Mouse (Mus musculus) midbrain, postnatal 0 days (tissue): Measurements from ENCODE around the gene Tmem159. TPM values are rescaled to one million over a fixed set of nuclear protein-coding genes. Genes with fewer than 3 reads are reported as not detected.

ENCODE experiments used
- ATAC-seq: fragments of 200-750 bp; cut with Nextera tagmentation; 2 replicates; pipeline ENCODE4 v1.8.0; 2017; ENCODE audit warnings: moderate number of reproducible peaks, mild to moderate bottlenecking, moderate TSS enrichment, moderate library complexity; ENCODE audit not compliant: low FRiP score
- DNase-seq: peaks from one replicate; pipeline ENCODE4 v3.0.0-alpha.2; 2015; ENCODE audit warnings: low spot score
- H3K27ac ChIP-seq: fragments of 300-500 bp; sonication (generic); 2 replicates; pipeline ENCODE4 v1.5.1; 2014; ENCODE audit warnings: low read depth, mild to moderate bottlenecking, low read length, mixed read lengths
- H3K27me3 ChIP-seq: fragments of 300-500 bp; sonication (generic); 2 replicates; pipeline ENCODE4 v1.6.1; 2014; ENCODE audit warnings: low read length, control low read depth, mixed read lengths; ENCODE audit not compliant: insufficient read depth
- H3K36me3 ChIP-seq: fragments of 300-500 bp; sonication (generic); 2 replicates; pipeline ENCODE4 v1.6.1; 2014; ENCODE audit warnings: low read length, control low read depth, mixed read lengths; ENCODE audit not compliant: insufficient read depth
- H3K4me1 ChIP-seq: fragments of 300-500 bp; sonication (generic); 2 replicates; pipeline ENCODE4 v1.6.1; 2014; ENCODE audit warnings: mild to moderate bottlenecking, control low read depth, antibody characterized with exemption, low read length, mixed read lengths; ENCODE audit not compliant: insufficient read depth
- H3K4me2 ChIP-seq: fragments of 300-500 bp; sonication (generic); 2 replicates; pipeline ENCODE4 v1.6.1; 2014; ENCODE audit warnings: low read depth, mild to moderate bottlenecking, low read length, mixed read lengths; ENCODE audit not compliant: poor library complexity, severe bottlenecking
- H3K4me3 ChIP-seq: fragments of 300-500 bp; sonication (generic); 2 replicates; pipeline ENCODE4 v1.5.1; 2014; ENCODE audit warnings: low read depth, mild to moderate bottlenecking, low read length, moderate library complexity
- H3K9ac ChIP-seq: fragments of 300-500 bp; sonication (generic); replicated peaks from 2 replicates; pipeline ENCODE4 v1.6.1; 2014; ENCODE audit warnings: mild to moderate bottlenecking, low read length, moderate library complexity, mixed read lengths; ENCODE audit not compliant: poor library complexity, severe bottlenecking
- H3K9me3 ChIP-seq: fragments of 300-500 bp; sonication (generic); 2 replicates; pipeline ENCODE4 v1.6.1; 2016; ENCODE audit warnings: low read length, control low read depth
- CTCF ChIP-seq: IDR thresholded peaks from 2 replicates; pipeline ENCODE4 v1.5.1; 2016; ENCODE audit warnings: antibody characterized with exemption, mild to moderate bottlenecking
- WGBS: fragments of 180-500 bp; shearing (Covaris S2); extraction: QIAGEN DNeasy Blood & Tissue Kit; methylation state at CpG from one replicate; pipeline ENCODE4 v1.1.7; 2014; 5-methylcytosine and 5-hydroxymethylcytosine counted together
- polyA plus RNA-seq: library from polyadenylated mRNA; unstranded; fragments of >200 nt; fragmentation: Nextera tagmentation; extraction: Ambion mirVana; gene quantifications from 2 replicates; pipeline ENCODE4 v1.2.1, GENCODE M21; 2015
- total RNA-seq: library from RNA; depleted of rRNA; stranded (reverse); fragments of >200 nt; gene quantifications from 2 replicates; pipeline ENCODE4 v1.2.3, GENCODE M21; 2014; rRNA removed

Gene Tmem159
- 11.8 and 15.2 TPM in 2 replicates for total RNA-seq
- polyA plus RNA-seq, result 17.5 and 17.6 TPM in 2 replicates

DNA sequence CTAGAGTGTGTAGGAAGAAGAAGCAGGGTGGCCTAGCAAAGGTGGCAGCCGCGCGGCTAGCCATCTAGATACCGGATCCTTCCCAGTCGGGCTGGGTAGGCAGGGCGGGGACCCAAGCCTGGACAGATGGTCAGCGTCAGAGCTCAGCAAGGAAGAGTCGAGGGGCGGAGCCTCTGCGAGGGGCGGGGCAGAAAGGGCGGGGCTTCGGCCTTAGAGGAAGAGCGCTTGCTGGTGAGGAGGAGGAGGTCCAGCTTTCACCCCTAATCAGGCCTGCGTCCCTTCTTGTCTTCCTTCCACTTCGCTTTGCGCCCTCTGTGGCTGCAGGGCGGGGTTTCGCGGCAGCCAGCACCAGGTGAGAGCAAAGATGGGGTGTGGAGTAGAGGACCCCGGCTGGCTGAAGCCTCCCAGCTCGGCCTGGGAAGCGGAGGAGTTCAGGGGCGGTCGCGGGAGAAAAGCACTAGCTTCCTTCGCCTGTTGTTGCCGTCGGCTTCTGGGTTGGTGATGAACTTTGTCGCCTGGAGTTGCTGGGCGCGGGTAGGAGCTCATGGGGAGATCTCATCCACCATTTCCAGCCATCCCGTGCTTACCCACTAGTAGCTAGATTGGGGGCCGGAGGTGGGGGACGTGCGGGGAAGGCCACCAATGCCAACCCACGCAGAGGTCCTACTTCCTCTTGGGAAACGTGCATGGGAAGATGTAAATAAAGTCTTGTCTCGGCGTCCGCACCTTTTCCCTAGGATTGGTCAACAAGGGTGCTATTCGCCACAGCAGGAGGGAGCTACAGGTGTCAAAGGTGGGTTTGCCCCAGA, at the start of gene Tmem159:
Tmem159 (plus strand) TSS at position 190 of the 809 bp plus-strand sequence.
- H3K9ac ChIP-seq, result peak within 1 kb of the TSS; percentile 53
- under 1% methylated on average over 39 of the region's 42 CpGs for WGBS
- peak; percentile 30; the same call in 1 of the 2 replicates for TF ChIP-seq CTCF
- no peaks in the 10 kb centered on the region for H3K27me3 ChIP-seq
- ATAC-seq (peak; percentile 80), DNase-seq (peak; percentile 69)
- H3K27ac ChIP-seq, result no peak within 1 kb of the TSS
- no peaks in the 10 kb centered on the region for H3K4me1 ChIP-seq
- peak within 1 kb of the TSS; percentile 75 for H3K4me2 ChIP-seq
- no peaks in the 10 kb centered on the region for H3K36me3 ChIP-seq
- H3K9me3 ChIP-seq, result no peaks in the 10 kb centered on the region
- H3K4me3 ChIP-seq, result peak within 1 kb of the TSS; percentile 48

DNA sequence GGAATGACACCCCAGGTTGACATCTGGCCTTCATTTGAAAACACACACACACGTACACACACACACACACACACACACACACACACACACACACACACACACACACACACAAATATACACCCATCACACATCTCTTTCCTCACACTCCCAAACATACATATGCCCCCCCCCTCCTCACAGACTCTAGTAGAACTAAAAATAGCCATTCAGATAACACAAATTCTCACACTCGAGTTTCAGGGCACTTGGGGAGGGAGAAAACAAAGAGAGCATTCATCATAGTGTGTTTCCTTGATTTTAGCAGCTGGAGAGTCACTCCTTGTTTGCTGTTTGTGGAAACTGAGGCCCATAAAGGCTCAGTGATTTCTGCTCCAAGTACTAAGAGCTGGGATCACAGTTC, 48.1 kb upstream of the Tmem159 start:
- Histone ChIP-seq H3K4me3 (no peak overlapping the region), H3K9me3 (no peaks in the 10 kb centered on the region), H3K36me3 (no peaks in the 10 kb centered on the region), H3K27me3 (no peaks in the 10 kb centered on the region), H3K9ac (no peak overlapping the region), H3K4me1 (no peaks in the 10 kb centered on the region), H3K4me2 (no peak overlapping the region), H3K27ac (no peak overlapping the region)
- WGBS, result 51% methylated on average over 2 of the region's 2 CpGs
- ATAC-seq (no peak), DNase-seq (no peak)
- TF ChIP-seq CTCF, result no peak

DNA sequence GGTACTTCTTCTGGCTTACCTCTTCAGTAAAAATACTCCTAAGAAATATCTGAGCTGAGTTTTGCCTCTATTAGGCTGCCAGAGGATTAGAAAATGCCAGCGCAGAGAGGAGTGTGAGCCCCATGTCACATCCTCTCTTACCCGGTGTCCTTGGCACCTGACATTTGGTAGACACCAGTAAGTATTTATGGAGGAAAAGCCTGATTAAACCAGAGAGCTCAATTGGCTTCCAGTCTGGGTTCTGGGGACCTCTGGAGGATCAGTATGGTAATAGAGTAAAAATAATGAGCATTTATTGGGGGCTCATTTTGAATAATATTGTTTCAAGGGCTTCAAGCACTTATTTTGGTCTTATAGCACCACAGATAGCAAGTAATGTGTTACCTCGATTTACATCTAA, 46.7 kb upstream of the Tmem159 start:
- no peaks in the 10 kb centered on the region for H3K9me3 ChIP-seq
- H3K4me1 ChIP-seq, result no peaks in the 10 kb centered on the region
- no peak overlapping the region for H3K9ac ChIP-seq
- no peak for ATAC-seq
- H3K27me3 ChIP-seq, result no peaks in the 10 kb centered on the region
- 83% methylated on average over 3 of the region's 3 CpGs for WGBS
- no peaks in the 10 kb centered on the region for H3K36me3 ChIP-seq
- H3K27ac ChIP-seq, result no peak overlapping the region
- peak; percentile 42 for TF ChIP-seq CTCF
- H3K4me2 ChIP-seq, result no peak overlapping the region
- DNase-seq, result no peak
- H3K4me3 ChIP-seq, result no peak overlapping the region

DNA sequence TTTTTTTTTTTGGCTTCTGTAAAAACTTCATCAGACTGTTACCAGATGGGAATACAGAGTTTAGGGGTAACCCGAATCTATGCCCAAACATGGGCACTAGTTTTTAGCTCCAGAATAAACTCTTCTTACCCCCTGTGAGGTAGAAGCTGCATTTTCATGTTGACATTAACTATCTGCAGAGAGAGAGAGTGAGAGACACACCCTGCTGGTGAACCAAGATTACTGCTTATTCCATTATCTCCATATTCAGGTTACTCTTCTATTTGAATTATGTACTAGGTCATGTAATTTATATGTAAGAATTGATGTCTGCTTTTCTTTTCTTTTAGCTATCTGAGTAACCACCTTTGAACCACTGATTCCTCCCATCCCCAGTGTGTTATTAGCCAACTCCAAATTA, 38.1 kb upstream of the Tmem159 start:
- no peak overlapping the region for H3K4me3 ChIP-seq
- DNase-seq (no peak), ATAC-seq (no peak)
- H3K27ac ChIP-seq, result no peak overlapping the region
- H3K27me3 ChIP-seq, result no peaks in the 10 kb centered on the region
- no peak overlapping the region for H3K9ac ChIP-seq
- no peaks in the 10 kb centered on the region for H3K36me3 ChIP-seq
- no peak overlapping the region for H3K4me2 ChIP-seq
- H3K4me1 ChIP-seq, result no peaks in the 10 kb centered on the region
- 86% methylated on average over 1 of the region's 1 CpGs for WGBS
- TF ChIP-seq CTCF, result no peak
- no peaks in the 10 kb centered on the region for H3K9me3 ChIP-seq

DNA sequence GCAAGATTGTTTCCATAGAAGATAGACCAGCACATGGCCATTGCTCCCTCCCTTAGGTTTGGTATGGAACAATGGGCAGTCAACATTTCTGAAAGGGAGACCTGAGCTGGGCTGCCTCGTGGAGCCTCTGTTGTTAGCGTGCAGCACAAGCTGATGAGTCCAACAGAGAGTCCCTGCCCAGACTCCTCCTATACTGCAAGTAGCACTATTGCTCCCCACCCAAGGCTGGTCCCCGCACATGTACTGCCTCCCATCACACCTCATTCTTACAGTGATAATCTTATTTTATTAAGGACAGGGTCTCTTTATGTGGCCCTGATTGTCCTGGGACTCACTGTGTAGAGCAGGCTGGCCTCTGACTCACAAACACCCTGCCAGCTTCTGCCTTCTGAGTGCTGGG, 34.0 kb upstream of the Tmem159 start:
- 86% methylated on average over 3 of the region's 3 CpGs for WGBS
- Histone ChIP-seq H3K36me3 (no peaks in the 10 kb centered on the region), H3K9ac (no peak overlapping the region), H3K4me3 (no peak overlapping the region), H3K27me3 (no peaks in the 10 kb centered on the region), H3K4me2 (no peak overlapping the region), H3K27ac (no peak overlapping the region), H3K4me1 (no peaks in the 10 kb centered on the region), H3K9me3 (no peaks in the 10 kb centered on the region)
- no peak for DNase-seq
- no peak for TF ChIP-seq CTCF
- no peak for ATAC-seq

DNA sequence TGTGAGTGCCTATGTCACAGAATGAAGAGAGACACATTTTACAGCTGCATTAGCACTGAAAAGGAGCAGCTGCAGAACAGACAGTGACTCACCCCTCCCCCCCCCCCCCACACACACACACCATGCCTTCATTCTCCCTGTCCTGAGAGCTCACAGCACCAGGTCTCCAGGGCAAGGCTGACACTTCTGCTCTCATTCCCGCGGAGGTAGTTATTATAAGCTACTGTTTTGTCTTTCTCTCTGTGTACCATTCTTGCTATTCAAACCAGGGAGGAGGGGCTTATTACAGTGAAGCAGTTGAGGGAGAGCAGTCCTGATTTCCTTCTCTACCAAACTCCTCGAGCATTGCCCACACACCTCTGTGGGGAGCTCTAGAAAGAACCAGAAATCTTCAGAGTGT, 33.0 kb upstream of the Tmem159 start:
- H3K9ac ChIP-seq, result no peak overlapping the region
- no peaks in the 10 kb centered on the region for H3K4me1 ChIP-seq
- DNase-seq (no peak), ATAC-seq (no peak)
- H3K27ac ChIP-seq, result no peak overlapping the region
- no peak for TF ChIP-seq CTCF
- H3K36me3 ChIP-seq, result no peaks in the 10 kb centered on the region
- H3K4me2 ChIP-seq, result no peak overlapping the region
- H3K27me3 ChIP-seq, result no peaks in the 10 kb centered on the region
- no peaks in the 10 kb centered on the region for H3K9me3 ChIP-seq
- 16% methylated on average over 3 of the region's 3 CpGs for WGBS
- H3K4me3 ChIP-seq, result no peak overlapping the region
